Mouse (Mus musculus): ENCODE measurements around the gene Lsm7. TPM values are rescaled to one million over a fixed set of nuclear protein-coding genes. Genes with fewer than 3 reads are reported as not detected.

The Lsm7 gene
- polyA plus RNA-seq, 1 experiment = 242 TPM

- H3K27ac ChIP-seq (ENCODE audit: control insufficient read depth, insufficient read depth, low read length) = no peak overlapping the region
- peaks cover 2% of the 10 kb centered on the region; the same call in 1 of the 2 replicates for H3K27me3 ChIP-seq (ENCODE audit: control insufficient read depth, insufficient read depth, low read length)
- DNase-seq = peak; percentile 69
- no peak for TF ChIP-seq CTCF (IDR thresholded peaks at IDR 0.05; ENCODE audit: borderline replicate concordance, control insufficient read depth, extremely low read depth, insufficient read depth, low read length, poor library complexity)
- no peak for TF ChIP-seq POLR2A (IDR thresholded peaks at IDR 0.05; ENCODE audit: control insufficient read depth, extremely low read depth, insufficient read depth, low read length, poor library complexity)
- H3K4me3 ChIP-seq (ENCODE audit: control insufficient read depth, insufficient read depth, low read length) = no peak overlapping the region
- H3K36me3 ChIP-seq (ENCODE audit: control insufficient read depth, insufficient read depth, low read length) = no peaks in the 10 kb centered on the region
- H3K4me1 ChIP-seq (replicated peaks; ENCODE audit: control insufficient read depth, insufficient read depth, low read length) = peaks cover 17% of the 10 kb centered on the region; the same call in 1 of the 2 replicates
- WGBS = 1% methylated on average over 10 of the region's 10 CpGs
These were observed 6.4 kb downstream of the Lsm7 start for GRCm38 (mm10) chr10:80848571-80848970.

DNA sequence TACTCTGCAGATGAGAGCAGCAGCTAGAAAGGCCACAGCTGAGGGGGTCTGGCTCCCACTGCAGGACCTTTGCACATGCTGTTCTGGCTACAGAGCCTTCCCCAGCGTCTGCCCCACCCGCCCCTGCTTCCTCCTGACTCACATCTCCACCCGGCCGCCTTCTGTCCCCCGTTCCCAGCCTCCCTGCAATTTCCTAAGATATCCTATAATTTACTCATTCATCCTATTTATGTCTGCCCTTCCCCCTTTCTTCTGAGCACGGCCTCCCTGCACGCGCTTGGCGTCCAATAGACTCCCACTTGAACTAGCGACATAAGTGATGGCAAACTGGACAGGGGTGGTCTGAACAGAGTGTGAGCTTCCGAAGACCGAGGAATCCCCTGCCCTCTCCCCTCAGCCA, 9.3 kb downstream of the Lsm7 start:
- H3K27ac ChIP-seq (ENCODE audit: control insufficient read depth, insufficient read depth, low read length) = no peak overlapping the region
- no peak for TF ChIP-seq CTCF (IDR thresholded peaks at IDR 0.05; ENCODE audit: borderline replicate concordance, control insufficient read depth, extremely low read depth, insufficient read depth, low read length, poor library complexity)
- TF ChIP-seq POLR2A (IDR thresholded peaks at IDR 0.05; ENCODE audit: control insufficient read depth, extremely low read depth, insufficient read depth, low read length, poor library complexity) = no peak
- WGBS = 91% methylated on average over 12 of the region's 12 CpGs
- peaks cover 17% of the 10 kb centered on the region; the same call in 1 of the 2 replicates for H3K4me1 ChIP-seq (replicated peaks; ENCODE audit: control insufficient read depth, insufficient read depth, low read length)
- H3K4me3 ChIP-seq (ENCODE audit: control insufficient read depth, insufficient read depth, low read length) = no peak overlapping the region
- DNase-seq = no peak
- no peaks in the 10 kb centered on the region for H3K36me3 ChIP-seq (ENCODE audit: control insufficient read depth, insufficient read depth, low read length)
- H3K27me3 ChIP-seq (ENCODE audit: control insufficient read depth, insufficient read depth, low read length) = peaks cover 2% of the 10 kb centered on the region; the same call in 1 of the 2 replicates

- Histone ChIP-seq H3K27ac (ENCODE audit: control insufficient read depth, insufficient read depth, low read length) (no peak overlapping the region), H3K4me3 (ENCODE audit: control insufficient read depth, insufficient read depth, low read length) (no peak overlapping the region), H3K4me1 (replicated peaks; ENCODE audit: control insufficient read depth, insufficient read depth, low read length) (peaks cover 17% of the 10 kb centered on the region; the same call in 1 of the 2 replicates), H3K36me3 (ENCODE audit: control insufficient read depth, insufficient read depth, low read length) (no peaks in the 10 kb centered on the region), H3K27me3 (ENCODE audit: control insufficient read depth, insufficient read depth, low read length) (peaks cover 2% of the 10 kb centered on the region; the same call in 1 of the 2 replicates)
- DNase-seq = no peak
- 79% methylated on average over 8 of the region's 8 CpGs for WGBS
- TF ChIP-seq CTCF (IDR thresholded peaks at IDR 0.05; ENCODE audit: borderline replicate concordance, control insufficient read depth, extremely low read depth, insufficient read depth, low read length, poor library complexity) (no peak), POLR2A (IDR thresholded peaks at IDR 0.05; ENCODE audit: control insufficient read depth, extremely low read depth, insufficient read depth, low read length, poor library complexity) (no peak)
These were observed 9.8 kb downstream of the Lsm7 start for GRCm38 (mm10) chr10:80845055-80845693.

GRCm38 (mm10) chr10:80843931-80844547, 11.0 kb downstream of the Lsm7 start, which contains the start of gene Lingo3:
Lingo3 (minus strand) TSS chr10:80844039.
- H3K27me3 ChIP-seq (ENCODE audit: control insufficient read depth, insufficient read depth, low read length) = peaks cover 2% of the 10 kb centered on the region; the same call in 1 of the 2 replicates
- H3K36me3 ChIP-seq (ENCODE audit: control insufficient read depth, insufficient read depth, low read length) = no peaks in the 10 kb centered on the region
- H3K4me1 ChIP-seq (replicated peaks; ENCODE audit: control insufficient read depth, insufficient read depth, low read length) = peaks cover 15% of the 10 kb centered on the region; the same call in 1 of the 2 replicates
- H3K27ac ChIP-seq (ENCODE audit: control insufficient read depth, insufficient read depth, low read length) = no peak within 1 kb of the TSS
- no peak for DNase-seq
- H3K4me3 ChIP-seq (ENCODE audit: control insufficient read depth, insufficient read depth, low read length) = no peak within 1 kb of the TSS; the same call in 1 of the 2 replicates
- no peak for TF ChIP-seq POLR2A (IDR thresholded peaks at IDR 0.05; ENCODE audit: control insufficient read depth, extremely low read depth, insufficient read depth, low read length, poor library complexity)
- TF ChIP-seq CTCF (IDR thresholded peaks at IDR 0.05; ENCODE audit: borderline replicate concordance, control insufficient read depth, extremely low read depth, insufficient read depth, low read length, poor library complexity) = no peak
- WGBS = 7% methylated on average over 51 of the region's 51 CpGs

DNA sequence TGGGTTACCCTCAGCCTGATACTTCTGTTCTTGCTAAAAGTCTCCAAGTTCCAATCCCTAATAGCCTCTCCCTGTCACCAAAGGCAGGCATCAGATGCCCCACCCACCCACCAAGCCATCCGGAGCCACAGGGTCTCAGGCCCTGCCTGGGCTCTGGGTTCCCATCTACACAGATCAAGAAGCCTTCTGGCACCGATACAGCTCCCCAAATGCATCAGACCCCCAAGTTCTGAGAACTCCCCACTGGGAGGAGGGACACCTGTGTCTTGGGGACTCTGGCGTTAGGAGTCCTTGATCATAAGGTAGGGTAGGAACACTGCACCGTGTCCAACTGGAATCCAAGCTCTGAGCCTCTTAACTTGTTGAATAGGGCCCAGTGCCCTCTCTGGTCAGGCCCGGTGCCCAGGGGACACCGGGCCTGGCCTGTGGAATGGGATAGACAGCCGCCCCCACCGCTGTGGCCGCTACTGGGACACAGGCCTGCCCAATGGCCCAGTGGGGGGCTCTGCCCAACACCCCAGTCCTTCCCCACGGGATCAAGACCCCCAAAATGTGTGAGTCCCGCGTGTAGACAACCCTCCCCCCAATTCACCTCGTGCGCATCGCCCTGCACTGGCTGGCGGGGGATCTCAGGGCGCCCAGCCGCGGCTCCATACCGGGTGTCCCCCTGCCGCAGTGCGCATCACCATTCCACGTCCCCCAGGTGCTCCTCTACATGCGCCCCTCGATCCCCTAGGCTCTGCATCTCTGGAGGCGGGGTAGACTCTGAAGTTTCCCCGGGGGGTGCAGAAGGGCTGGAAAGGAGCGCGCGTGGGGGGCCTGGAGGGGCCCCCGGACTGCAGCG, 11.7 kb downstream of the Lsm7 start:
- Histone ChIP-seq H3K27ac (ENCODE audit: control insufficient read depth, insufficient read depth, low read length) (no peak overlapping the region), H3K36me3 (ENCODE audit: control insufficient read depth, insufficient read depth, low read length) (no peaks in the 10 kb centered on the region), H3K4me1 (replicated peaks; ENCODE audit: control insufficient read depth, insufficient read depth, low read length) (peaks cover 9% of the 10 kb centered on the region; the same call in 1 of the 2 replicates), H3K4me3 (ENCODE audit: control insufficient read depth, insufficient read depth, low read length) (no peak overlapping the region), H3K27me3 (ENCODE audit: control insufficient read depth, insufficient read depth, low read length) (peaks cover 2% of the 10 kb centered on the region; the same call in 1 of the 2 replicates)
- no peak for DNase-seq
- TF ChIP-seq CTCF (IDR thresholded peaks at IDR 0.05; ENCODE audit: borderline replicate concordance, control insufficient read depth, extremely low read depth, insufficient read depth, low read length, poor library complexity) (no peak), POLR2A (IDR thresholded peaks at IDR 0.05; ENCODE audit: control insufficient read depth, extremely low read depth, insufficient read depth, low read length, poor library complexity) (no peak)
- 20% methylated on average over 32 of the region's 32 CpGs for WGBS

DNA sequence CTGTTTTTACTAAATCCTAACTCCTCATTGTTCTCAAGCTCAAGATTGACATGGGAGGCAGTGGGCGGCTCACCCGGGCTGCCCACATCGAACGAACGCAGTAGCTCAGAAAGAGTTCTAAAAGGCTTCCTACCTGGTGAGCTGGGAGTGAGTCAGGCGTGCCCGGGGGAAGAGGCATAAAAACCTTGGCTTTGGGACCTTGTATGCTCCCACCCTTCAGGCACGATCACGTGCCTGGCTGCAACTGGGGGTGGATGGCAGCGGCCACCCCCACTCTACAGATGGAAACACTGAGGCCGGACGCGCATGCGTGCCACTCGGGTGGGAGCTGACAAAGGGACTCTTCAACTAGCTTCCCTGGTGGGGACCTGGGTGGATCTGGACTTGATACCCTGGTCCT, 12.7 kb downstream of the Lsm7 start:
- H3K36me3 ChIP-seq (ENCODE audit: control insufficient read depth, insufficient read depth, low read length) = no peaks in the 10 kb centered on the region
- WGBS = 90% methylated on average over 15 of the region's 15 CpGs
- H3K27ac ChIP-seq (ENCODE audit: control insufficient read depth, insufficient read depth, low read length) = no peak overlapping the region
- no peak overlapping the region for H3K4me3 ChIP-seq (ENCODE audit: control insufficient read depth, insufficient read depth, low read length)
- no peak for DNase-seq
- peaks cover 2% of the 10 kb centered on the region; the same call in 1 of the 2 replicates for H3K27me3 ChIP-seq (ENCODE audit: control insufficient read depth, insufficient read depth, low read length)
- TF ChIP-seq POLR2A (IDR thresholded peaks at IDR 0.05; ENCODE audit: control insufficient read depth, extremely low read depth, insufficient read depth, low read length, poor library complexity) (no peak), CTCF (IDR thresholded peaks at IDR 0.05; ENCODE audit: borderline replicate concordance, control insufficient read depth, extremely low read depth, insufficient read depth, low read length, poor library complexity) (no peak)
- peaks cover 5% of the 10 kb centered on the region; the same call in 1 of the 2 replicates for H3K4me1 ChIP-seq (replicated peaks; ENCODE audit: control insufficient read depth, insufficient read depth, low read length)
